Mouse (Mus musculus) heart, postnatal 0 days (tissue): ENCODE measurements around the gene Efcab9. TPM values are rescaled to one million over a fixed set of nuclear protein-coding genes. Genes with fewer than 3 reads are reported as not detected.

Experiments
- ATAC-seq: fragments of 200-750 bp; cut with Nextera tagmentation; 2 replicates; pipeline ENCODE4 v1.8.0; 2017; ENCODE audit warnings: low read depth, moderate number of reproducible peaks, moderate library complexity; ENCODE audit not compliant: insufficient read depth
- DNase-seq: peaks from one replicate; pipeline ENCODE4 v3.0.0-alpha.2; 2016; ENCODE audit warnings: low spot score
- H3K27ac ChIP-seq: fragments of 300-500 bp; sonication (generic); 2 replicates; pipeline ENCODE4 v1.5.1; 2014; ENCODE audit warnings: low read depth, mild to moderate bottlenecking
- H3K27me3 ChIP-seq: fragments of 300-500 bp; sonication (generic); 2 replicates; pipeline ENCODE4 v1.6.1; 2014; ENCODE audit warnings: low read length, mixed read lengths; ENCODE audit not compliant: control insufficient read depth, insufficient read depth
- H3K36me3 ChIP-seq: fragments of 300-500 bp; sonication (generic); replicated peaks from 2 replicates; pipeline ENCODE4 v1.6.1; 2014; ENCODE audit warnings: low read length, mixed read lengths; ENCODE audit not compliant: control insufficient read depth, insufficient read depth
- H3K4me1 ChIP-seq: fragments of 300-500 bp; sonication (generic); 2 replicates; pipeline ENCODE4 v1.6.1; 2014; ENCODE audit warnings: antibody characterized with exemption; ENCODE audit not compliant: control insufficient read depth, insufficient read depth
- H3K4me2 ChIP-seq: fragments of 300-500 bp; sonication (generic); 2 replicates; pipeline ENCODE4 v1.6.1; 2014; ENCODE audit warnings: low read depth, mild to moderate bottlenecking, low read length, moderate library complexity
- H3K4me3 ChIP-seq: fragments of 300-500 bp; sonication (generic); 2 replicates; pipeline ENCODE4 v1.5.1; 2014; ENCODE audit warnings: low read depth, low read length
- H3K9ac ChIP-seq: fragments of 300-500 bp; sonication (generic); replicated peaks from 2 replicates; pipeline ENCODE4 v1.6.1; 2014; ENCODE audit warnings: low read depth, low read length, mixed read lengths
- H3K9me3 ChIP-seq: fragments of 300-500 bp; sonication (generic); replicated peaks from 2 replicates; pipeline ENCODE4 v1.6.1; 2016; ENCODE audit warnings: low read length; ENCODE audit not compliant: control insufficient read depth
- CTCF ChIP-seq: IDR thresholded peaks from 2 replicates; pipeline ENCODE4 v1.5.1; 2016; ENCODE audit warnings: antibody characterized with exemption, control low read depth, low read depth
- EP300 ChIP-seq: IDR thresholded peaks from 2 replicates; pipeline ENCODE4 v1.6.1; 2016; ENCODE audit warnings: antibody characterized with exemption, low read depth
- WGBS: fragments of 180-500 bp; shearing (Covaris S2); extraction: QIAGEN DNeasy Blood & Tissue Kit; methylation state at CpG from one replicate; pipeline ENCODE4 v1.1.7; 2014; 5-methylcytosine and 5-hydroxymethylcytosine counted together
- polyA plus RNA-seq: library from polyadenylated mRNA; unstranded; fragments of >200 nt; fragmentation: Nextera tagmentation; extraction: Ambion mirVana; gene quantifications from 2 replicates; pipeline ENCODE4 v1.2.1, GENCODE M21; 2015
- total RNA-seq: library from RNA; depleted of rRNA; stranded (reverse); fragments of >200 nt; gene quantifications from 2 replicates; pipeline ENCODE4 v1.2.3, GENCODE M21; 2014; ENCODE audit warnings: low replicate concordance

Efcab9 gene
- total and polyA plus RNA-seq, 2 experiments from 2014 or later, result 0.18 TPM; not detected in 1

DNA sequence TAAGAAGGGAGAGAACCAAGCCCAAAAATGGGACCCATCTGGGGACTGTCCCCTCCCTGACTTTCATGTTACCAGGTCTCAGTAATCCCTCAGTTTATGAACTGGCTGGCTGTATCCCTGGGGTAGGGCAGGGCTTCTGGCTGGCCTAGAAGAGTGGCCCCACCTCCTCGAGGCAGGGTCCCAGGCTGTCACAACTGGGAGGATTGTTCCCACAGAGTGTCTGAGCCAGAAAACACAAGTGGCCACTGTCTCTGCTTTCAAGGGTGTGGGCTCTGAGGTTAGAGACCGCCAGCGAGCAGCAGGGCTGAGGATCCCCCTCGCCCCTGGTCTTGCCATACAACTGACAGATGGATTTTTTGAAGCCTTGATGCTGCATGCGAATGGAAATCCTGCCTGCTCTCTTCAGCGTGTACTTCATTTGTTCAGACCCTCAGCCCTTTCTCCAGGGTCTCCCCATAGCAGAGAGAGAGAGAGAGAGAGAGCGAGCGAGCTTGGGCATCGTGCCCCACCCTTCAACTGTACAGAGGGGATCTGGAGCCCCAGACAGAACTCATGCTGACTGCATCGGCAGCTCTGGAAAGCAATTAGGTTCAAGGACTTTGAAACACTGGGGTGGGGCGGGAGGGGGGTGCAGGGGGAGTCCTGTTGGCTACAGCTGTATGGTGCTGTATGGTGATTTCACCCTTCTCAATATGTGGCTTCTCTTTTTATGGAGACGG, 19.9 kb upstream of the Efcab9 start:
- Histone ChIP-seq H3K9me3 (no peaks in the 10 kb centered on the region), H3K4me1 (peaks cover 45% of the 10 kb centered on the region), H3K4me2 (no peak overlapping the region), H3K4me3 (no peak overlapping the region), H3K27ac (no peak overlapping the region), H3K36me3 (no peaks in the 10 kb centered on the region), H3K9ac (no peak overlapping the region), H3K27me3 (no peaks in the 10 kb centered on the region)
- ATAC-seq (no peak), DNase-seq (no peak)
- WGBS, result 74% methylated on average over 12 of the region's 12 CpGs
- no peak for TF ChIP-seq EP300
- TF ChIP-seq CTCF, result no peak

DNA sequence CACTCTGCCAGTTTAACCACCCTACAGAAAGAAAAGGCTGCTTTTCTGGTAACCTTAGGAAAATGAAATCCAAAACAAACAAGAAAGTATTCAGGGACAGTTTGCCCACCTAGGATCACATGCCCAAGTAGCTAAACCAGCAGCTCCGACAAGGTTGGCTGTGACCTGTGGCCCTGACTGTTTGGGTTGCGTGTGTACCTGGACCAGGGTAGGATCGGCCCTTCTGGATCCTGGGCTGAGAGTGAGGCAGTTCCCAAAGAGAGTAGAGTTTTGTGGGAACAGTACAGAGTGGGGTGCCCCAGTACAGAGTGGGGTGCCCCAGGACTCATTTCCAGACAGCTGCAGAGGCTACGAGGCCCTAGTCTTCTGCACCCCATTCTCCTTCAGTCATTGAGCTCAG, 19.2 kb upstream of the Efcab9 start:
- H3K9me3 ChIP-seq, result no peaks in the 10 kb centered on the region
- ATAC-seq, result no peak
- no peak for DNase-seq
- H3K4me2 ChIP-seq, result no peak overlapping the region
- no peak overlapping the region for H3K9ac ChIP-seq
- peaks cover 52% of the 10 kb centered on the region for H3K4me1 ChIP-seq
- H3K4me3 ChIP-seq, result no peak overlapping the region
- no peaks in the 10 kb centered on the region for H3K27me3 ChIP-seq
- no peaks in the 10 kb centered on the region for H3K36me3 ChIP-seq
- WGBS, result 94% methylated on average over 4 of the region's 4 CpGs
- H3K27ac ChIP-seq, result no peak overlapping the region
- no peak for TF ChIP-seq EP300
- TF ChIP-seq CTCF, result no peak

DNA sequence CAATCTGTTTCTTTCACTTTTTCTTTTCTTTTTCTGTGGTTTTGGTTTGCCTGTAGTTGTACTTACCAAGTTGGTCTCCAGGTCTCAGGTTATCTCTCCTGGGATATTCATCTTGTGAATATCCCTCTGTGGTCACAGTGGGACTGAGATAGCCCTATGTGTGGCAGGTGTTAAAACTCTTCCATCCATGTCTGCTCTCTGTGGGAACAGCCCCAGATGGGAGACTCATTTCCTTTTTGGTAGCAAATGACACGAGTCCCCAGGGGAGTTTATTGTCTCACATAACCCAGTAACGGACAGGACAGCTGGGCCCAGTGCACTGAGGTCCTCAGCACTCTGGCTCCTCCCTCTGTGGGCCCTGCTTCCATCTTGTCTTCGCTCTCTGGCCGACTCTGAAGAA, 18.2 kb upstream of the Efcab9 start:
- TF ChIP-seq EP300 (0 out of 2 replicates have a peak, but pooled peaks have one; percentile 45), CTCF (no peak)
- ATAC-seq (no peak), DNase-seq (peak; percentile 47)
- no peaks in the 10 kb centered on the region for H3K27me3 ChIP-seq
- H3K9ac ChIP-seq, result no peak overlapping the region
- 62% methylated on average over 4 of the region's 4 CpGs for WGBS
- no peaks in the 10 kb centered on the region for H3K9me3 ChIP-seq
- H3K4me2 ChIP-seq, result no peak overlapping the region
- 0 out of 2 replicates have a peak overlapping the region, but pooled peaks have one; percentile 16 for H3K27ac ChIP-seq
- H3K4me1 ChIP-seq, result peaks cover 52% of the 10 kb centered on the region
- no peak overlapping the region for H3K4me3 ChIP-seq
- no peaks in the 10 kb centered on the region for H3K36me3 ChIP-seq

DNA sequence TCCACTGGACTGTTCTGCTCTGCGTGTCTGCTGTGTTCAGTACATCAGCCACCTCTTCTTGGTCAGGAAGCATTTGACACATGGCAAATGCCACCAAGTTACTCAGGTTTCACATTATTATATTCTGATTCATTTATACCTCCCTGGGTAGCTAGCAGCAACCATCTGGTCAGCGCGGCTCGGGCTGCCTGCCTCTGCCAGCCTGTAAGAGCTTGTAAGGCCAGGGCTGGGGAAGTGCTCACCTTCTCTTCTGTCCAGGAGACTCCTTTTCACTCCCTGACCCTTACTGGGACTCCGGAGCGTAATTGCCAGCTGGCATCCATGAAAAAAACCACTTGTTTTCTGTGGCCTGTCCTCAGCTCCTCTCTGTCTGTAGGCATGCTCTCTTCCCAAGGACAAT, 17.4 kb upstream of the Efcab9 start:
- Histone ChIP-seq H3K4me1 (peaks cover 48% of the 10 kb centered on the region), H3K9me3 (no peaks in the 10 kb centered on the region), H3K4me3 (no peak overlapping the region), H3K27me3 (no peaks in the 10 kb centered on the region), H3K36me3 (no peaks in the 10 kb centered on the region), H3K27ac (0 out of 2 replicates have a peak overlapping the region, but pooled peaks have one; percentile 16), H3K9ac (no peak overlapping the region), H3K4me2 (no peak overlapping the region)
- ATAC-seq (no peak), DNase-seq (no peak)
- 84% methylated on average over 6 of the region's 6 CpGs for WGBS
- no peak for TF ChIP-seq CTCF
- TF ChIP-seq EP300, result no peak

DNA sequence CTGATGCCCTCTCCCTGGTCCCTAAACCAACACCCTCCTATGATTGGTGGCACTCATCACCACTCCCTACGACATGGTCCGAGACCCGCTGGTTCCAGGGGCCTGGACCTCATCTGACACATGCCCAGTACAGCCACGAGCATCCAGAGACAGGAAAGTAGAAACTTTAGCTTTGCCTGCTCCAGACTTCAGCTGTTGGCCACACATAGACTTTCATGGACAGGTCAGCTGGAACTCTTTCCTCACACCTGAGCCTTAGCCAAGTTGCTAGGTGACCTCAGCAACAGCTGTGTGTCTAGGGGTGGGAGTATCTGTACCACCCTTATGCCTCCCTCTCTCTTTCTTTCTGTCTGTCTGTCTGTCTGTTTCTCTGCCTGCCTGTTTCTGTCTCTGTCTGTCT, 16.4 kb upstream of the Efcab9 start:
- no peak for TF ChIP-seq EP300
- Histone ChIP-seq H3K36me3 (no peaks in the 10 kb centered on the region), H3K4me2 (no peak overlapping the region), H3K4me1 (peaks cover 39% of the 10 kb centered on the region), H3K27me3 (no peaks in the 10 kb centered on the region), H3K27ac (no peak overlapping the region), H3K9ac (no peak overlapping the region), H3K4me3 (no peak overlapping the region), H3K9me3 (no peaks in the 10 kb centered on the region)
- ATAC-seq (peak; percentile 28), DNase-seq (no peak)
- WGBS, result 53% methylated on average over 4 of the region's 4 CpGs

DNA sequence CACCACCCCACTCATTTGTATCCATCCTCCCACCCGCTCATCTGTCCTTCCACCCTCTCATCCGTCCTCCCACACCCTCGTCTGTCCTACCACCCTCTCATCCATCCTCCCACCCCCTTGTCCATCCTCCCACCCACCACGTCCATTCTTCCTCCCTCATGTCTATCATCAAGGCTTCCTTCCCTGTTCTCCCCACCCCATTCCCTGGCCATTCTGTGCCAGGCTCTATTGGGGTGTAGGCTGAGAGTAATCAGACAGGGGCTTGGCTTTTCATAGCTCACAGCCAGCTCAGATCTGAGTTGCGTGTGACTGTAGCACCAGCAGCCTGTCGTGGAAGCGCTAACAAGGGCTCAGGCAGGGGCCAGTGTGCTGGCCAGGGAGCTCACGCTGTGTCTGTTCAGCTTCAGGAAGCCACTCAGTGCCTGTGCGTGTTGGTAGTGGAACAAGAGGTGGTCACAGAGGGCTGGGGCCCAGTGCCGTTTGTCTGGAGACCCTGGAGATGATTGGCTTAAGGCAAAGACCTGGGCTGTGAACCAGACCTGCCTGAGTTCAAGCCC, 15.6 kb upstream of the Efcab9 start:
- no peaks in the 10 kb centered on the region for H3K36me3 ChIP-seq
- no peak overlapping the region; the same call in 1 of the 2 replicates for H3K27ac ChIP-seq
- no peaks in the 10 kb centered on the region for H3K27me3 ChIP-seq
- H3K9me3 ChIP-seq, result no peaks in the 10 kb centered on the region
- H3K9ac ChIP-seq, result no peak overlapping the region
- peaks cover 33% of the 10 kb centered on the region for H3K4me1 ChIP-seq
- TF ChIP-seq EP300, result no peak
- no peak for TF ChIP-seq CTCF
- DNase-seq (no peak), ATAC-seq (no peak)
- WGBS, result 57% methylated on average over 10 of the region's 10 CpGs
- H3K4me3 ChIP-seq, result no peak overlapping the region
- no peak overlapping the region for H3K4me2 ChIP-seq
